Mouse (Mus musculus) lung, adult 2 months (tissue): Measurements from ENCODE around the gene Taok3.

ENCODE experiments used
- CTCF ChIP-seq: fragments of 200-500 bp; IDR thresholded peaks from 2 replicates; pipeline ENCODE4 v1.5.1; 2011; ENCODE audit warnings: mild to moderate bottlenecking, low read length, control low read depth; ENCODE audit not compliant: insufficient read depth
- POLR2A ChIP-seq: fragments of 200-500 bp; IDR thresholded peaks from 2 replicates; pipeline ENCODE4 v1.6.1; 2011; ENCODE audit warnings: low read depth, mild to moderate bottlenecking, control low read depth, low read length, borderline replicate concordance; ENCODE audit errors: extremely low read depth

DNA sequence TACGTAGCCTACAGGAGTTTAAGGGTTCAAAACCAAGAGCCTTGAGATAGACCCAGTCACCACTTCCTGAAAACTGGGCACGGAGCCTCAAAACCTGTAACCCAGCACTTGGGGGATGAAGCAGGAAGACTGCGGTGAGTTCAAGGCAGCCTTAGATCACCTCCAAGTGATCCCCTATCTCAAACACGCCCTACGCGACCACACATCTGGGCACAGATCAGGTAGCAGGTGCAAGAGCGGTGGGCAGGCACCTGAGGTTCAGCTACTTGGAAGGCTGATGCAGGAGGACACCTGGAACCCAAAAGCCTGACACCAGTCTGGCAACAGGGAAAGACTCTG is 8.2 kb upstream of the Taok3 start:
- no peak for TF ChIP-seq CTCF
- no peak for TF ChIP-seq POLR2A
